Mouse (Mus musculus) adrenal gland, postnatal 10 days (tissue): ENCODE results near the gene Rac1. TPM values are rescaled to one million over a fixed set of nuclear protein-coding genes. Genes with fewer than 3 reads are reported as not detected.
A peak's percentile ranks its signal among the peaks of the same experiment; 100 is the strongest.

Source experiments
- DNase-seq: peaks from one replicate; pipeline ENCODE4 v3.0.0; 2021; ENCODE audit warnings: mixed read lengths
- total RNA-seq, 2 experiments: library from RNA; stranded (reverse); gene quantifications; 2 replicates each; pipeline ENCODE4 v1.2.3; 2021

Gene Rac1
- total RNA-seq, 2 experiments from 2014 or later, result 345 to 351 TPM

- no peak for DNase-seq
Measured at GRCm38 (mm10) chr5:143491736-143492135, 36.1 kb downstream of the Rac1 start.

GRCm38 (mm10) chr5:143489749-143490342 lies 38.0 kb downstream of the Rac1 start:
- DNase-seq, result no peak

GRCm38 (mm10) chr5:143487998-143488397 lies 39.8 kb downstream of the Rac1 start:
- no peak for DNase-seq

- DNase-seq, result no peak
Measured at GRCm38 (mm10) chr5:143487193-143487592, 40.6 kb downstream of the Rac1 start.

GRCm38 (mm10) chr5:143484955-143485354 lies 42.9 kb downstream of the Rac1 start:
- DNase-seq, result no peak

- no peak for DNase-seq
Measured at GRCm38 (mm10) chr5:143477901-143478300, 49.9 kb downstream of the Rac1 start.

GRCm38 (mm10) chr5:143476013-143476412 lies 51.8 kb downstream of the Rac1 start:
- no peak for DNase-seq

GRCm38 (mm10) chr5:143475153-143475844 lies 52.5 kb downstream of the Rac1 start:
- peak; percentile 37 for DNase-seq

- no peak for DNase-seq
Measured at GRCm38 (mm10) chr5:143471953-143472618, 55.8 kb downstream of the Rac1 start.

- no peak for DNase-seq
Measured at GRCm38 (mm10) chr5:143471165-143471546, 56.7 kb downstream of the Rac1 start.

GRCm38 (mm10) chr5:143470421-143471164 lies 57.2 kb downstream of the Rac1 start:
- peak; percentile 48 for DNase-seq

GRCm38 (mm10) chr5:143469628-143470027 lies 58.2 kb downstream of the Rac1 start:
- no peak for DNase-seq

GRCm38 (mm10) chr5:143467931-143468330 lies 59.9 kb downstream of the Rac1 start:
- DNase-seq, result no peak

- no peak for DNase-seq
Measured at GRCm38 (mm10) chr5:143466891-143467669, 60.8 kb downstream of the Rac1 start.

- DNase-seq, result no peak
Measured at GRCm38 (mm10) chr5:143465156-143466085, 62.4 kb downstream of the Rac1 start.

- no peak for DNase-seq
Measured at GRCm38 (mm10) chr5:143464757-143465118, 63.1 kb downstream of the Rac1 start.

- DNase-seq, result peak; percentile 94
Measured at GRCm38 (mm10) chr5:143464100-143464756, 63.6 kb downstream of the Rac1 start, which contains the start of gene Daglb. TSS of gene Daglb (plus strand) at chr5:143464584.

GRCm38 (mm10) chr5:143463671-143464070 lies 64.2 kb downstream of the Rac1 start:
- no peak for DNase-seq
